Mouse (Mus musculus) intestine, embryonic 14.5 days (tissue): ENCODE measurements at regions not wholly inside any gene's neighbourhood (a gene's known extent, or its start where the extent isn't known, plus 50 kb on each side); places are given as distances from the start of the nearest gene placed in this dataset.

Source experiments
- ATAC-seq: fragments of 200-750 bp; cut with Nextera tagmentation; replicated peaks from 2 replicates; pipeline ENCODE4 v1.8.0; 2017; ENCODE audit warnings: low read depth, moderate number of reproducible peaks, moderate TSS enrichment, moderate library complexity; ENCODE audit not compliant: low FRiP score, low TSS enrichment
- DNase-seq: peaks from one replicate; pipeline ENCODE4 v3.0.0-alpha.2; 2018; ENCODE audit warnings: low spot score
- H3K27ac ChIP-seq: fragments of 300-500 bp; sonication (generic); 2 replicates; pipeline ENCODE4 v1.5.1; 2014; ENCODE audit warnings: low read depth, mild to moderate bottlenecking, control low read depth
- H3K27me3 ChIP-seq: fragments of 300-500 bp; sonication (generic); replicated peaks from 2 replicates; pipeline ENCODE4 v1.6.1; 2014; ENCODE audit warnings: low read length, control low read depth; ENCODE audit not compliant: control insufficient read depth, insufficient read depth
- H3K36me3 ChIP-seq: fragments of 300-500 bp; sonication (generic); 2 replicates; pipeline ENCODE4 v1.6.1; 2014; ENCODE audit warnings: low read length, control low read depth; ENCODE audit not compliant: control insufficient read depth, insufficient read depth
- H3K4me1 ChIP-seq: fragments of 300-500 bp; sonication (generic); replicated peaks from 2 replicates; pipeline ENCODE4 v1.6.1; 2014; ENCODE audit warnings: low read length, control low read depth, mixed read lengths; ENCODE audit not compliant: control insufficient read depth, insufficient read depth
- H3K4me2 ChIP-seq: fragments of 300-500 bp; sonication (generic); 2 replicates; pipeline ENCODE4 v1.6.1; 2014; ENCODE audit warnings: low read length
- H3K4me3 ChIP-seq: fragments of 300-500 bp; sonication (generic); 2 replicates; pipeline ENCODE4 v1.5.1; 2014; ENCODE audit warnings: low read depth, low read length, control low read depth, mixed read lengths
- H3K9ac ChIP-seq: fragments of 300-500 bp; sonication (generic); 2 replicates; pipeline ENCODE4 v1.6.1; 2014; ENCODE audit warnings: mild to moderate bottlenecking, low read length
- H3K9me3 ChIP-seq: fragments of 300-500 bp; sonication (generic); 2 replicates; pipeline ENCODE4 v1.6.1; 2016; ENCODE audit warnings: low read length, control low read depth; ENCODE audit not compliant: control insufficient read depth
- WGBS: fragments of 180-500 bp; shearing (Covaris S2); extraction: QIAGEN DNeasy Blood & Tissue Kit; methylation state at CpG from one replicate; pipeline ENCODE4 v1.1.7; 2014; 5-methylcytosine and 5-hydroxymethylcytosine counted together

DNA sequence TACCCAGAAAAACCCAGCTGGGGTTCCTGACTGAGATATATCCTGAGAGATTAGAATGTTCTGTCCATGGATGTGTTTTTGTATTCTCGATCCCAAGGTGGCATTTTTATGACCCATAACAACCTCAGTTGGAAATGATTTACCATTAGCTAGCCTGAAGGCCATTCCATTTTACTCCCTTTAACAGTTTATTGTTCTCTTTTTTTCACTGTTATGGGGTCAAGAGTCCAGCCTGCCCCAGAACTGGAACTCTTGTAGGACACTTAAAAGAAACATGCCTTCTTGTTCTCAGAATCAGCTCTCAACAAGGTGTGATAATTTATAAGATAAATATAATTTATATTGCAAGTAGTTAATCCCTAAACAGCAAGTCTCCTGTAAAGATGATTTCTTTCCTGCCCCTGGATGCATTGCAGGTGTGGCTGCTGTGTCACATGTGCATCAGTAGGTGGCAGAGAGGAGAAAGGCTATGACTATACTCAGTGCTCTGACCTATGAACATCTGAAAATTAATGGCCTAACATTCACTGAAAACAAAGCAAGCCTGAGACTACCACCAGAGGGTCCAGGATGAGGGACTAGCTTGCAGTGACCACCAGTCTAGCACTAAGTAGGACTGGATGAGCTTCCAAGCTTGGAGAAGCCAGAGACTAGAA lies 181.6 kb upstream of the Gm527 start:
- Histone ChIP-seq H3K9ac (no peak overlapping the region), H3K36me3 (no peaks in the 10 kb centered on the region), H3K4me1 (no peaks in the 10 kb centered on the region), H3K9me3 (no peaks in the 10 kb centered on the region), H3K27ac (no peak overlapping the region), H3K27me3 (no peaks in the 10 kb centered on the region), H3K4me2 (no peak overlapping the region), H3K4me3 (no peak overlapping the region)
- ATAC-seq (peak; percentile 85), DNase-seq (no peak)
- 39% methylated on average over 1 of the region's 1 CpGs for WGBS

DNA sequence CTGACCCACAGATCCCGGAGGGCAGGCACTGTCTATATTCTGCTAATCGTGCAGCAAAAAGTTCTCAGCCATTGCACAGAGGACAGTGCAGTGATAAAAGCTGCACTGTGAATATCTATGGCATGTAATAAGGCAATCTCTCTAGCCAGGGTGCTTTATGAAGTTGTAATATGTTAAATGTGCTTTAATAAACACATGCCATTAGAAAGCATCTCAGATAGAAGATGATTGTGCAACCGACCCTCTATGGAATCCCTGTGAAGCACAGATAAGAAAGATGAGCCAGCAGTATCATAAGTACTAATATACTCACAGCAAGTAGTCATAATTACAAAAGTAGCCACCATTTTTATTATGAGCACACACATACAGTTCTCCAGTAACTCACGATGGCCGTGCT lies 214.3 kb upstream of the Gm527 start:
- WGBS: 90% methylated on average over 5 of the region's 5 CpGs
- no peak overlapping the region for H3K27ac ChIP-seq
- H3K9me3 ChIP-seq: no peaks in the 10 kb centered on the region
- ATAC-seq (no peak), DNase-seq (no peak)
- no peaks in the 10 kb centered on the region for H3K4me1 ChIP-seq
- no peak overlapping the region for H3K9ac ChIP-seq
- no peak overlapping the region for H3K4me3 ChIP-seq
- H3K4me2 ChIP-seq: no peak overlapping the region
- H3K36me3 ChIP-seq: no peaks in the 10 kb centered on the region
- H3K27me3 ChIP-seq: no peaks in the 10 kb centered on the region

DNA sequence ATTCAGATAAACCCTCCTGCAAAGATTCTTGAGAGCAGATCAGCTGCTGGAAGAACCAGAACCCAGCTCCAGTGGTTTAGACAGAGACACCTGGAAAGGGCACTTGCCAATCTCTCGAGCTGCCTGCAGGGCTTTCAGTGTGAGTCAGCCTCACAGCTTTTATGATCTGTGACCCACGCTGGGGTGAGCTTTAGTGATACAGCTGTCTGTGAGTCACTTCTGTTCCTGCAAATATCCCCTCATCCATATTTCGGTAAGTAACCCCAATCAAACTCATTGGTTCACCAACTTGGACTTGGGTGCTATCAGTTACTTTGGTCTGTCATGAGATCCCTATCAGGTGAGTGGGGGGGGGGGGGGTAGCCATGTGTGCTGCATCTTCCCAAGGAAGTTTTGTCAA lies 216.6 kb upstream of the Gm527 start:
- Histone ChIP-seq H3K9ac (no peak overlapping the region), H3K27me3 (no peaks in the 10 kb centered on the region), H3K4me3 (no peak overlapping the region), H3K36me3 (no peaks in the 10 kb centered on the region), H3K9me3 (no peaks in the 10 kb centered on the region), H3K27ac (no peak overlapping the region), H3K4me2 (no peak overlapping the region), H3K4me1 (no peaks in the 10 kb centered on the region)
- no peak for ATAC-seq
- DNase-seq: no peak
- WGBS: 73% methylated on average over 3 of the region's 3 CpGs

DNA sequence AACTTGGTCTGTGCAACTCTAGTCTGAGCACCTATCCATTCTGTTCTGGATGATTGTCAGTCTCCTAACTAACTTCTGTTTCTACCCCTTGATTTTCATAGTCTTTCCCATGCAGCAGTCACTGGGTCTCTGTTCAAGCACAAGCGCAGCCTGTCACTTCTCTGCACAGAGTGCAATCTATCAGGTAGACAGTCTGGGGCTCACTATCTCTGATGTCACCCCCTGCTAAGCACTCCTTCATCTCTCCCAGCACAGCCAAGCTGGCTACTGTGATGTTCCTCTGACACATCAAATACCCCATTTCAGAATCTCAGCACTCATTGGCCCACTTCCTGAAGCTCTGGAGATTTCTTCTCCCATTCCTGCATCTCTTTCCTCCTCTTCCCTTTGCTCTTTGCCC lies 220.9 kb upstream of the Fscb start:
- DNase-seq: no peak
- H3K9me3 ChIP-seq: no peaks in the 10 kb centered on the region
- H3K27ac ChIP-seq: no peak overlapping the region
- no peak overlapping the region for H3K9ac ChIP-seq
- no peak overlapping the region for H3K4me3 ChIP-seq
- no peaks in the 10 kb centered on the region for H3K27me3 ChIP-seq
- no peak for ATAC-seq
- no peak overlapping the region for H3K4me2 ChIP-seq
- no peaks in the 10 kb centered on the region for H3K36me3 ChIP-seq
- H3K4me1 ChIP-seq: peaks cover 8% of the 10 kb centered on the region; the same call in 1 of the 2 replicates
- WGBS: 72% methylated on average over 1 of the region's 1 CpGs

DNA sequence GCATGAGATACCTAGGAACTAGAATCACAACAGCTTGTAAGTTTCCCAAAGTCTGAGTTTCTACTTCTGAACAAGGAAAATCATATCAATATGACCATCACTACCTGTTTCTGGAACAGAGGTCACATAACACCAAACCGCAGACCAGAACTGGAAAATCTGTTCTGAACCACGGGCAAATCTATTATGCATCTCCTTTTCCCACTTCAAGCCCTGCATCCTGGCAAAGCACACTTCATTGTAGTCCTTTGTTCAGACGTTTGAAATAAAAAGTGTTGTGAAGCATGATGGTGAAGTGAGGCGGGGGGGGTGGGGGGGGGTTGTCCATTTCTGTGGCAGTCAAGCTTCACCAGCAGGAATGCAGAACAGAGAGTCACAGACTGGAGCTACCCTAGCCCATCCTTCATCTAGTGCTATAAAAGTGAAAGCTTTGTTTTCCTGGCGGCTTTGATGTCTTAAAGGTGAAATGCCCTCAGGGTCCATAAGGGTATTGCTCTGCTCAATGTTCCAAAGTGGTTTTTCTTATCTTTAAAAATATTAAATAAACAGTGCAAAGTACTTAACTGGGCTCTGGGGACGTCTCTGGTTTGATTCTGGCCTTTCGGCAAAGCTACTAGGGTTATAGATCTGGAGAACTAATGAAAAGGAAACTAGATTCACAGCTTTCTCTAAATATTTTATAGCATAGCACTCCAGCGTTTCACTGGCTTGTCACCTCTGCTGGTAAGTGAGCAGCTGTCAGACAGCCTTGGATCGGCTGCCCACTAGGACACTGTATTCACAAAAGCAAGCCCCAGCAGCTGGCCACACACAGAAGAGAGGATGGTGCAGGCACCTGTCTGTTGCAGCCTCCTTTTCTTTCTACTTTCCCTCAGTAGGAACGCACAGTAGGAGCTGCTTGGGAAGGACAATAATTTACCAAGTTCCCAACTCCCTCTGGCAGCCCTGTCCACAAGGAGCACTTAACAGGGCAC lies 218.0 kb upstream of the Fscb start:
- 0 out of 2 replicates have a peak, but pooled peaks have one; percentile 55 for ATAC-seq
- 20% methylated on average over 10 of the region's 10 CpGs for WGBS
- no peaks in the 10 kb centered on the region for H3K27me3 ChIP-seq
- H3K4me1 ChIP-seq: peaks cover 8% of the 10 kb centered on the region; the same call in 1 of the 2 replicates
- H3K4me2 ChIP-seq: no peak overlapping the region; the same call in 1 of the 2 replicates
- no peaks in the 10 kb centered on the region for H3K9me3 ChIP-seq
- no peak overlapping the region for H3K27ac ChIP-seq
- no peak for DNase-seq
- H3K36me3 ChIP-seq: no peaks in the 10 kb centered on the region
- H3K4me3 ChIP-seq: no peak overlapping the region
- no peak overlapping the region for H3K9ac ChIP-seq

DNA sequence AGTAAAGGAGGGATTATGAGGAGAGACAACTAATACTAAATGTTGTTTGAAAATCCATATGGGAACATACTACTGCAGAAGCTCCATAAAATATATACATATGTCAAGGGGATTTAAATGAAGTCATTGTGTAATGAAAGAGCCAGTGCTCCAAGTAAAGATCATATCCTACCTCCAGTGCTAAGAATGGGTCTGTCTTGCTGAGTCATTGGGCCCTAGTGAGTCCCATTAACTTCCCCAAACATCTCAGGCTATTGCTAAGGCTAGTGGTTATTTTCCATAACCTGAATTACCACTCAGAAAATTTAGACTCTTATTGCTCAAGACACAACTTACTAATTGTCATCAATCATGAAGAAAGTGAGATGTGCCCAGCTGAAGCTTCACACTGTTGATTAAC lies 215.2 kb upstream of the Fscb start:
- Histone ChIP-seq H3K9ac (no peak overlapping the region), H3K4me2 (no peak overlapping the region), H3K9me3 (no peaks in the 10 kb centered on the region), H3K4me1 (peaks cover 8% of the 10 kb centered on the region; the same call in 1 of the 2 replicates), H3K27me3 (no peaks in the 10 kb centered on the region), H3K36me3 (no peaks in the 10 kb centered on the region), H3K27ac (no peak overlapping the region), H3K4me3 (no peak overlapping the region)
- DNase-seq (no peak), ATAC-seq (no peak)

DNA sequence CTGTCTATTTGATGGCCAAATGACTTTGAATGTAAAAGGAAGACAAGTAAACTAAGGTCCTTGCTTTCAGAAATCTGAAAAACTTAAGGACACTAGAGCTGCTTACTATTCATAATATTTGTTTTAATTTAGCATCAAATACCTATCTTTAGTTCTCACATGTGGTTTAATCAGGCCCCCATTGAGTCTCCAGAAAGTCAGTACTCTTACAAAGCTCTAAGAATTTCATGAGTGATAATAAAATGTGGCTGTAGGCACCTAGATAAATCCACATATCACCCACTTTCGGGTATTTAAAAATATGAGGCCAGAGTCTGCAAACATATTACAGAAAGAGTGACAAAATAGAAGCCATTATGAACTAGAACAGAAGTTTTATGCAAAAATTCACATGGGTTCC lies 214.1 kb upstream of the Fscb start:
- Histone ChIP-seq H3K4me1 (peaks cover 8% of the 10 kb centered on the region; the same call in 1 of the 2 replicates), H3K9me3 (no peaks in the 10 kb centered on the region), H3K27ac (no peak overlapping the region), H3K36me3 (no peaks in the 10 kb centered on the region), H3K9ac (no peak overlapping the region), H3K27me3 (no peaks in the 10 kb centered on the region), H3K4me3 (no peak overlapping the region), H3K4me2 (no peak overlapping the region)
- WGBS: 79% methylated on average over 1 of the region's 1 CpGs
- DNase-seq (no peak), ATAC-seq (no peak)

DNA sequence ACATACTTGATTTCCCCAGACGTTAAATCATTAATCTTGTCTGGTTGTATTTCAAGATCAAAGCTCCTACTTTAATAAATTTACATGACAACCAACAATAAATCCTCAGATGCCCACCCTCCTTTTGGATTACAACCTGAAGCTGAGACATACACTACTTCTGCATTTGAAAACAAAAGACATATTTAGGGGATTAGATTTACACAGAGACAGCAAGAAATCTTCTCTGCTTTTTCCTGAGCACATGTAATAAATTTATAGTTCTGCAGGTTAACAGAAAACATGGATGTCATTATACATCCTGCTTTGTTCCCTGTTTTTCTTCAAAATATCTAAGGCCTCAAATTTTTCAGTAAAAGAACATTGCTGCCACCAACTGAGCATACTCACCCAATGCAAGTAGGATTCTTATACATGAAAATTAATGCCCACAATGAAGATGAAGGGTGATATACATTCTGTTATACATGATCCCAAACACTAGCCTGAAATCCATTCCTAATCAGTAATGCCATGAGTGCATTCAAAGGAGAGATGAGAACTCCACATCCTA lies 166.4 kb upstream of the Fscb start:
- Histone ChIP-seq H3K4me2 (no peak overlapping the region), H3K27me3 (no peaks in the 10 kb centered on the region), H3K36me3 (no peaks in the 10 kb centered on the region), H3K4me1 (no peaks in the 10 kb centered on the region), H3K4me3 (no peak overlapping the region), H3K27ac (no peak overlapping the region), H3K9ac (no peak overlapping the region), H3K9me3 (no peaks in the 10 kb centered on the region)
- DNase-seq (no peak), ATAC-seq (no peak)
- WGBS: 31% methylated on average over 1 of the region's 1 CpGs
